Mouse (Mus musculus): Measurements from ENCODE around the gene Rpl27a.
A peak's percentile ranks its signal among the peaks of the same experiment; 100 is the strongest.

Gene Rpl27a

GRCm38 (mm10) chr7:109525740-109526663, 7.1 kb downstream of the Rpl27a start:
- DNase-seq, result no peak

- no peak for DNase-seq
Measured at GRCm38 (mm10) chr7:109527536-109527935, 8.6 kb downstream of the Rpl27a start.

GRCm38 (mm10) chr7:109528356-109528755, 9.4 kb downstream of the Rpl27a start:
- no peak for DNase-seq

GRCm38 (mm10) chr7:109529741-109530140, 10.8 kb downstream of the Rpl27a start:
- DNase-seq, result no peak

- DNase-seq, result no peak
Measured at GRCm38 (mm10) chr7:109531501-109531900, 12.6 kb downstream of the Rpl27a start.

GRCm38 (mm10) chr7:109532691-109533090, 13.7 kb downstream of the Rpl27a start:
- no peak for DNase-seq

- DNase-seq, result no peak
Measured at GRCm38 (mm10) chr7:109533129-109533528, 14.2 kb downstream of the Rpl27a start.

- no peak for DNase-seq
Measured at GRCm38 (mm10) chr7:109533888-109534287, 14.9 kb downstream of the Rpl27a start.

- no peak for DNase-seq
Measured at GRCm38 (mm10) chr7:109534921-109535320, 16.0 kb downstream of the Rpl27a start.

- DNase-seq, result peak; percentile 38
Measured at GRCm38 (mm10) chr7:109536451-109536946, 17.6 kb downstream of the Rpl27a start.

GRCm38 (mm10) chr7:109540902-109541301, 22.0 kb downstream of the Rpl27a start:
- no peak for DNase-seq

- no peak for DNase-seq
Measured at GRCm38 (mm10) chr7:109541609-109542363, 22.8 kb downstream of the Rpl27a start.

GRCm38 (mm10) chr7:109542364-109542628, 23.3 kb downstream of the Rpl27a start:
- no peak for DNase-seq

GRCm38 (mm10) chr7:109544792-109545191, 25.8 kb downstream of the Rpl27a start:
- DNase-seq, result no peak

- DNase-seq, result no peak
Measured at GRCm38 (mm10) chr7:109545255-109545993, 26.5 kb downstream of the Rpl27a start.

- no peak for DNase-seq
Measured at GRCm38 (mm10) chr7:109546186-109546585, 27.2 kb downstream of the Rpl27a start.

GRCm38 (mm10) chr7:109546726-109547125, 27.8 kb downstream of the Rpl27a start:
- no peak for DNase-seq

GRCm38 (mm10) chr7:109559536-109559935, 40.6 kb downstream of the Rpl27a start:
- peak; percentile 46 for DNase-seq

GRCm38 (mm10) chr7:109561466-109562153, 42.7 kb downstream of the Rpl27a start:
- DNase-seq, result no peak

- no peak for DNase-seq
Measured at GRCm38 (mm10) chr7:109562154-109562599, 43.2 kb downstream of the Rpl27a start.

GRCm38 (mm10) chr7:109562676-109563075, 43.7 kb downstream of the Rpl27a start:
- DNase-seq, result no peak

GRCm38 (mm10) chr7:109563775-109564362, 44.9 kb downstream of the Rpl27a start:
- DNase-seq, result no peak
